Mouse (Mus musculus) heart, embryonic 11.5 days (tissue): ENCODE results near the gene Ppp6r2. TPM values are rescaled to one million over a fixed set of nuclear protein-coding genes. Genes with fewer than 3 reads are reported as not detected.

Source experiments
- ATAC-seq: fragments of 200-750 bp; cut with Nextera tagmentation; replicated peaks from 2 replicates; pipeline ENCODE4 v1.8.0; 2017; ENCODE audit warnings: moderate library complexity; ENCODE audit not compliant: insufficient number of reproducible peaks, low FRiP score, low TSS enrichment
- H3K27ac ChIP-seq: fragments of 300-500 bp; sonication (generic); 2 replicates; pipeline ENCODE4 v1.5.1; 2014; ENCODE audit warnings: mild to moderate bottlenecking, low read depth, low read length
- H3K27me3 ChIP-seq: fragments of 300-500 bp; sonication (generic); 2 replicates; pipeline ENCODE4 v1.6.1; 2014; ENCODE audit warnings: mild to moderate bottlenecking, low read length, mixed read lengths; ENCODE audit not compliant: control insufficient read depth, insufficient read depth
- H3K36me3 ChIP-seq: fragments of 300-500 bp; sonication (generic); 2 replicates; pipeline ENCODE4 v1.6.1; 2014; ENCODE audit warnings: mild to moderate bottlenecking, low read length, moderate library complexity, mixed read lengths; ENCODE audit not compliant: control insufficient read depth, insufficient read depth
- H3K4me1 ChIP-seq: fragments of 300-500 bp; sonication (generic); 2 replicates; pipeline ENCODE4 v1.6.1; 2014; ENCODE audit warnings: low read length; ENCODE audit not compliant: control insufficient read depth, insufficient read depth
- H3K4me2 ChIP-seq: fragments of 300-500 bp; sonication (generic); 2 replicates; pipeline ENCODE4 v1.6.1; 2014; ENCODE audit warnings: mild to moderate bottlenecking, moderate library complexity
- H3K4me3 ChIP-seq: fragments of 300-500 bp; sonication (generic); 2 replicates; pipeline ENCODE4 v1.5.1; 2014; ENCODE audit warnings: low read depth, low read length
- H3K9ac ChIP-seq: fragments of 300-500 bp; sonication (generic); 2 replicates; pipeline ENCODE4 v1.6.1; 2014; ENCODE audit warnings: mild to moderate bottlenecking, low read depth, low read length, moderate library complexity
- H3K9me3 ChIP-seq: fragments of 300-500 bp; sonication (generic); replicated peaks from 2 replicates; pipeline ENCODE4 v1.6.1; 2016; ENCODE audit warnings: low read length; ENCODE audit not compliant: control insufficient read depth
- WGBS: fragments of 180-500 bp; shearing (Covaris S2); extraction: QIAGEN DNeasy Blood & Tissue Kit; methylation state at CpG from one replicate; pipeline ENCODE4 v1.1.7; 2014; ENCODE audit not compliant: insufficient replicate concordance; 5-methylcytosine and 5-hydroxymethylcytosine counted together
- polyA plus RNA-seq: library from polyadenylated mRNA; unstranded; fragments of >200 nt; fragmentation: Nextera tagmentation; extraction: Ambion mirVana; gene quantifications from 2 replicates; pipeline ENCODE4 v1.2.1, GENCODE M21; 2014

Gene Ppp6r2
- 20.5 and 23.5 TPM in 2 replicates for polyA plus RNA-seq

GRCm38 (mm10) chr15:89210915-89211715 lies at the start of gene Ppp6r2:
Gene Ppp6r2, plus strand, starts transcription at chr15:89211553.
- H3K4me1 ChIP-seq = peaks cover 15% of the 10 kb centered on the region; the same call in 1 of the 2 replicates
- H3K4me2 ChIP-seq = peak within 1 kb of the TSS; percentile 90
- WGBS = 4% methylated on average over 46 of the region's 73 CpGs
- no peaks in the 10 kb centered on the region for H3K27me3 ChIP-seq
- H3K36me3 ChIP-seq = no peaks in the 10 kb centered on the region
- H3K27ac ChIP-seq = peak within 1 kb of the TSS; percentile 91
- H3K9ac ChIP-seq = peak within 1 kb of the TSS; percentile 93
- no peaks in the 10 kb centered on the region for H3K9me3 ChIP-seq
- peak within 1 kb of the TSS; percentile 88 for H3K4me3 ChIP-seq
- peak; percentile 78 for ATAC-seq

DNA sequence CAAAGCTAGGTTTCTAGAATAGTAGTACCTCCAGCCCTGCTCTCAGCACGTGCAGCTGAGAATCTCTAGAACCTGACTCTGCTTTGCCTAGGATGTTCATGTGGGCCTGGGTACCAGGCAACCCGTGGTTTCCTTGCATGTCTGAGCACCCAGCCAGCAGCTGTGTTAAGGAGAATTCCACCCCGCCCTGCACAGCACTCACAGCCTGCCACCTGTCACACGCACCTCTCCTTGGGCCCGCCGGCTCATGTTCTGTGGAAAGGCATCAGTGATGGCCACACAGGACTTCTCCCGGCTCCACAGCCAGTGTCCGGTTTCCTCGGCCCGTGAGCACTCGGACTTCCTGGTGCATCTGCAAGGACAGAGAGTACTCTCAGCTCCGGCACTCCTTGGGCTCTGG lies 45.9 kb upstream of the Ppp6r2 start:
- no peak overlapping the region for H3K27ac ChIP-seq
- H3K27me3 ChIP-seq = no peaks in the 10 kb centered on the region
- no peak for ATAC-seq
- H3K4me3 ChIP-seq = no peak overlapping the region
- no peaks in the 10 kb centered on the region for H3K9me3 ChIP-seq
- H3K4me2 ChIP-seq = no peak overlapping the region
- H3K4me1 ChIP-seq = peaks cover 22% of the 10 kb centered on the region
- no peak overlapping the region for H3K9ac ChIP-seq
- H3K36me3 ChIP-seq = peaks cover 43% of the 10 kb centered on the region
- 88% methylated on average over 12 of the region's 12 CpGs for WGBS

GRCm38 (mm10) chr15:89168922-89169321 lies 42.4 kb upstream of the Ppp6r2 start:
- peaks cover 20% of the 10 kb centered on the region for H3K36me3 ChIP-seq
- no peaks in the 10 kb centered on the region for H3K9me3 ChIP-seq
- H3K27me3 ChIP-seq = no peaks in the 10 kb centered on the region
- WGBS = 35% methylated on average over 10 of the region's 10 CpGs
- no peak for ATAC-seq
- H3K4me1 ChIP-seq = peaks cover 52% of the 10 kb centered on the region
- peak overlapping the region; percentile 62 for H3K4me2 ChIP-seq
- peak overlapping the region; percentile 52 for H3K9ac ChIP-seq
- peak overlapping the region; percentile 91 for H3K27ac ChIP-seq
- peak overlapping the region; percentile 22; the same call in 1 of the 2 replicates for H3K4me3 ChIP-seq

- Histone ChIP-seq H3K4me2 (peak overlapping the region; percentile 62), H3K27me3 (no peaks in the 10 kb centered on the region), H3K27ac (peak overlapping the region; percentile 91), H3K36me3 (peaks cover 14% of the 10 kb centered on the region), H3K4me1 (peaks cover 56% of the 10 kb centered on the region), H3K9ac (peak overlapping the region; percentile 52; the same call in 1 of the 2 replicates), H3K9me3 (no peaks in the 10 kb centered on the region), H3K4me3 (peak overlapping the region; percentile 22; the same call in 1 of the 2 replicates)
- 5% methylated on average over 10 of the region's 10 CpGs for WGBS
- peak; percentile 58; the same call in 1 of the 2 replicates for ATAC-seq
Measured at GRCm38 (mm10) chr15:89169431-89169830, 41.9 kb upstream of the Ppp6r2 start.

- no peak for ATAC-seq
- 36% methylated on average over 3 of the region's 3 CpGs for WGBS
- Histone ChIP-seq H3K36me3 (peaks cover 8% of the 10 kb centered on the region), H3K27me3 (no peaks in the 10 kb centered on the region), H3K9me3 (no peaks in the 10 kb centered on the region), H3K4me1 (peaks cover 61% of the 10 kb centered on the region), H3K4me2 (peak overlapping the region; percentile 62), H3K27ac (peak overlapping the region; percentile 91), H3K9ac (peak overlapping the region; percentile 36; the same call in 1 of the 2 replicates), H3K4me3 (no peak overlapping the region)
Measured at GRCm38 (mm10) chr15:89170102-89170501, 41.3 kb upstream of the Ppp6r2 start.

DNA sequence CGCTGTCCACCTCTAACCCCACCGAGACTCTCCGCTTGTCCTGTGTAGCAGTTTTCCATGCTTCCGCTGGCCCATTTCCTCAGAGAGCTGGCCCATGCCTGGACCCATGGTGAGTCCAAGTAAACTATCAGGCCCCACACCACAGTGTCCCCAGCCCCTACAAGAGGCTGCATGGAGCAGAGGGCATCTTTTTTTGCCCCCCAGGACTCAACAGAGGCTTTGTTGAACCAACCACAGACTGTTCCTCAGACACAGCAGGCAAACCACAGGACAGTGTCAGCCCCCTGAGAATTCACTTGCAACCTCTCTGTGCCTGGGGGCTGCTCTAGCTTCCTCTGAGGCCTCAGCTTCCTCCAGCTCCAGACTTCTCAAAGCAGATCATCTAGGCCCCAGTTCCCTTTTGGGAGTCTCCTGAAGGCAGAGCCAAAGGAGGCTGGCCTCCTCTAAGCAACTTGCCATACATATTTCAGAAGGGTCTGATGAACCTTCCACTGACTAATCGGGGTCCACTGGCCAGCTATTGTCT lies 39.8 kb upstream of the Ppp6r2 start:
- H3K27me3 ChIP-seq = no peaks in the 10 kb centered on the region
- peak overlapping the region; percentile 35; the same call in 1 of the 2 replicates for H3K9ac ChIP-seq
- peaks cover 3% of the 10 kb centered on the region; the same call in 1 of the 2 replicates for H3K36me3 ChIP-seq
- ATAC-seq = no peak
- H3K4me3 ChIP-seq = no peak overlapping the region
- no peak overlapping the region for H3K27ac ChIP-seq
- WGBS = 82% methylated on average over 5 of the region's 5 CpGs
- no peak overlapping the region for H3K4me2 ChIP-seq
- H3K4me1 ChIP-seq = peaks cover 75% of the 10 kb centered on the region
- H3K9me3 ChIP-seq = no peaks in the 10 kb centered on the region

- Histone ChIP-seq H3K9me3 (no peaks in the 10 kb centered on the region), H3K9ac (peak overlapping the region; percentile 75), H3K4me2 (peak overlapping the region; percentile 95), H3K4me1 (peaks cover 83% of the 10 kb centered on the region), H3K4me3 (peak overlapping the region; percentile 63), H3K36me3 (no peaks in the 10 kb centered on the region), H3K27ac (peak overlapping the region; percentile 30; the same call in 1 of the 2 replicates), H3K27me3 (no peaks in the 10 kb centered on the region)
- WGBS = 45% methylated on average over 17 of the region's 17 CpGs
- no peak for ATAC-seq
Measured at GRCm38 (mm10) chr15:89172276-89172935, 38.9 kb upstream of the Ppp6r2 start.
